Mouse (Mus musculus): ENCODE measurements around the gene Slco1a5.

GRCm38 (mm10) chr6:142357106-142357505 lies 34.3 kb upstream of the Slco1a5 start:
- no peak for TF ChIP-seq CTCF (IDR thresholded peaks at IDR 0.05; ENCODE audit: extremely low read depth, insufficient read length, insufficient replicate concordance, low read depth, low read length)
- no peak for TF ChIP-seq POLR2A (IDR thresholded peaks at IDR 0.05; ENCODE audit: low read depth, low read length)

Data from small intestine, adult 2 months (tissue).